Comparison of ENCODE assay signal across 19 mouse cellular contexts in genomic region chr8:90761446-90761845, GRCm38 (mm10). TPM values are rescaled to one million over a fixed set of nuclear protein-coding genes. Genes with fewer than 3 reads are reported as not detected.
"Had no signal": no experiment of that assay in that cellular context is flagged by ENCODE, and none has a peak within 500 bp of the region (broad histone marks: within the 10 kb centered on the region; RNA-seq: fewer than 3 reads in every experiment).

No protein-coding gene starts in this region.

- H3K27ac ChIP-seq: limb, embryonic 13.5 days; liver, embryonic 14.5 days; stomach, embryonic 15.5 days had no signal

- ATAC-seq: intestine, postnatal 0 days had no signal

- H3K27me3 ChIP-seq: limb, embryonic 13.5 days; stomach, embryonic 15.5 days had no signal

- H3K36me3 ChIP-seq: limb, embryonic 13.5 days; stomach, embryonic 15.5 days had no signal

- H3K4me3 ChIP-seq: limb, embryonic 13.5 days; myocyte; stomach, embryonic 15.5 days had no signal

- H3K4me1 ChIP-seq: limb, embryonic 13.5 days; stomach, embryonic 15.5 days had no signal

- H3K9ac ChIP-seq: limb, embryonic 13.5 days; liver, embryonic 14.5 days; stomach, embryonic 15.5 days had no signal

- H3K9me3 ChIP-seq: stomach, embryonic 15.5 days had no signal

- DNase-seq: kidney, adult 8-10 months; kidney, postnatal 25 days; layer of hippocampus, adult 9-11 months; layer of hippocampus, postnatal 36 days; lung, adult 18-20 months; right cerebral cortex, postnatal 14 days; thymus, adult 2 months; thymus, postnatal 36 days had no signal

- H3K4me2 ChIP-seq: limb, embryonic 13.5 days; stomach, embryonic 15.5 days had no signal

RNA-seq across cellular contexts. Expression of gene Gm19935, which starts 55.7 kb away (rescaled TPM):
- total RNA-seq: megakaryocyte-erythroid progenitor cell, adult 5-6 weeks; neutrophil, adult 5-6 weeks had no signal
- polyA plus RNA-seq: intestine, postnatal 0 days; kidney, embryonic 16.5 days; limb, embryonic 13.5 days; liver, adult 2 months; liver, embryonic 14.5 days; myocyte; neural tube, embryonic 11.5 days; spleen, adult 2 months; stomach, embryonic 15.5 days had no signal
